Mouse (Mus musculus) midbrain, embryonic 14.5 days (tissue): Measurements from ENCODE around the gene Batf2. TPM values are rescaled to one million over a fixed set of nuclear protein-coding genes. Genes with fewer than 3 reads are reported as not detected.

Experiments
- ATAC-seq: fragments of 200-750 bp; cut with Nextera tagmentation; 2 replicates; pipeline ENCODE4 v1.8.0; 2017; ENCODE audit warnings: moderate number of reproducible peaks, moderate library complexity; ENCODE audit not compliant: low FRiP score, low TSS enrichment
- DNase-seq: peaks from one replicate; pipeline ENCODE4 v3.0.0-alpha.2; 2015
- H3K27ac ChIP-seq: fragments of 300-500 bp; sonication (generic); replicated peaks from 2 replicates; pipeline ENCODE4 v1.5.1; 2014; ENCODE audit warnings: mild to moderate bottlenecking, low read depth, low read length, moderate library complexity
- H3K27me3 ChIP-seq: fragments of 300-500 bp; sonication (generic); 2 replicates; pipeline ENCODE4 v1.6.1; 2014; ENCODE audit warnings: low read length, control low read depth, mixed read lengths; ENCODE audit not compliant: control insufficient read depth, insufficient read depth
- H3K36me3 ChIP-seq: fragments of 300-500 bp; sonication (generic); 2 replicates; pipeline ENCODE4 v1.6.1; 2014; ENCODE audit warnings: low read length, control low read depth; ENCODE audit not compliant: control insufficient read depth, insufficient read depth
- H3K4me1 ChIP-seq: fragments of 300-500 bp; sonication (generic); 2 replicates; pipeline ENCODE4 v1.6.1; 2014; ENCODE audit warnings: mild to moderate bottlenecking, antibody characterized with exemption, low read length, control low read depth; ENCODE audit not compliant: control insufficient read depth, insufficient read depth
- H3K4me2 ChIP-seq: fragments of 300-500 bp; sonication (generic); 2 replicates; pipeline ENCODE4 v1.6.1; 2014; ENCODE audit warnings: mild to moderate bottlenecking, low read length, moderate library complexity
- H3K4me3 ChIP-seq: fragments of 300-500 bp; sonication (generic); replicated peaks from 2 replicates; pipeline ENCODE4 v1.5.1; 2014; ENCODE audit warnings: low read depth, low read length
- H3K9ac ChIP-seq: fragments of 300-500 bp; sonication (generic); replicated peaks from 2 replicates; pipeline ENCODE4 v1.6.1; 2014; ENCODE audit warnings: mild to moderate bottlenecking, low read length, moderate library complexity
- H3K9me3 ChIP-seq: fragments of 300-500 bp; sonication (generic); 2 replicates; pipeline ENCODE4 v1.6.1; 2016; ENCODE audit warnings: low read length, control low read depth, mixed read lengths; ENCODE audit not compliant: control insufficient read depth
- WGBS: fragments of 180-500 bp; shearing (Covaris S2); extraction: QIAGEN DNeasy Blood & Tissue Kit; methylation state at CpG from one replicate; pipeline ENCODE4 v1.1.7; 2014; 5-methylcytosine and 5-hydroxymethylcytosine counted together
- polyA plus RNA-seq: library from polyadenylated mRNA; unstranded; fragments of >200 nt; fragmentation: Nextera tagmentation; extraction: Ambion mirVana; gene quantifications from 2 replicates; pipeline ENCODE4 v1.2.1, GENCODE M21; 2014

The Batf2 gene
- 0.25 TPM in 1 of 2 replicates, not detected in the other for polyA plus RNA-seq

GRCm38 (mm10) chr19:6140678-6141393, at the start of gene Batf2:
Batf2 (plus strand) TSS chr19:6140983.
- H3K4me2 ChIP-seq: peak within 1 kb of the TSS; percentile 80
- peak; percentile 93 for ATAC-seq
- peaks cover 19% of the 10 kb centered on the region for H3K36me3 ChIP-seq
- peak within 1 kb of the TSS; percentile 98 for H3K27ac ChIP-seq
- peak within 1 kb of the TSS; percentile 53 for H3K4me3 ChIP-seq
- no peaks in the 10 kb centered on the region for H3K9me3 ChIP-seq
- H3K9ac ChIP-seq: peak within 1 kb of the TSS; percentile 83
- under 1% methylated on average over 68 of the region's 68 CpGs for WGBS
- peak; percentile 98 for DNase-seq
- H3K27me3 ChIP-seq: no peaks in the 10 kb centered on the region
- H3K4me1 ChIP-seq: peaks cover 11% of the 10 kb centered on the region

- Histone ChIP-seq H3K4me2 (no peak within 1 kb of the TSS), H3K9ac (no peak within 1 kb of the TSS), H3K4me3 (no peak within 1 kb of the TSS), H3K4me1 (no peaks in the 10 kb centered on the region), H3K27ac (no peak within 1 kb of the TSS), H3K36me3 (peaks cover 5% of the 10 kb centered on the region; the same call in 1 of the 2 replicates), H3K27me3 (no peaks in the 10 kb centered on the region), H3K9me3 (no peaks in the 10 kb centered on the region)
- DNase-seq: no peak
- ATAC-seq: no peak
- WGBS: 90% methylated on average over 7 of the region's 7 CpGs
Observed at GRCm38 (mm10) chr19:6094119-6094518, 46.7 kb upstream of the Batf2 start, which contains the start of gene AC131692.1. AC131692.1 (plus strand) TSS chr19:6094419.

- no peak for ATAC-seq
- no peak for DNase-seq
- Histone ChIP-seq H3K27me3 (no peaks in the 10 kb centered on the region), H3K9me3 (no peaks in the 10 kb centered on the region), H3K4me3 (no peak overlapping the region), H3K4me2 (no peak overlapping the region), H3K27ac (no peak overlapping the region), H3K9ac (no peak overlapping the region), H3K36me3 (no peaks in the 10 kb centered on the region), H3K4me1 (no peaks in the 10 kb centered on the region)
- 94% methylated on average over 3 of the region's 3 CpGs for WGBS
Observed at GRCm38 (mm10) chr19:6097847-6098246, 42.9 kb upstream of the Batf2 start.

GRCm38 (mm10) chr19:6101186-6101585, 39.6 kb upstream of the Batf2 start:
- H3K27me3 ChIP-seq: no peaks in the 10 kb centered on the region
- H3K36me3 ChIP-seq: no peaks in the 10 kb centered on the region
- no peak overlapping the region for H3K4me2 ChIP-seq
- no peaks in the 10 kb centered on the region for H3K4me1 ChIP-seq
- WGBS: 78% methylated on average over 6 of the region's 6 CpGs
- no peak overlapping the region for H3K9ac ChIP-seq
- no peaks in the 10 kb centered on the region for H3K9me3 ChIP-seq
- H3K4me3 ChIP-seq: no peak overlapping the region
- no peak for DNase-seq
- no peak for ATAC-seq
- no peak overlapping the region for H3K27ac ChIP-seq

- no peak overlapping the region for H3K9ac ChIP-seq
- 83% methylated on average over 6 of the region's 6 CpGs for WGBS
- no peaks in the 10 kb centered on the region for H3K9me3 ChIP-seq
- ATAC-seq: no peak
- no peak overlapping the region for H3K4me2 ChIP-seq
- no peaks in the 10 kb centered on the region for H3K27me3 ChIP-seq
- H3K4me3 ChIP-seq: no peak overlapping the region
- no peaks in the 10 kb centered on the region for H3K4me1 ChIP-seq
- H3K36me3 ChIP-seq: no peaks in the 10 kb centered on the region
- DNase-seq: no peak
- H3K27ac ChIP-seq: no peak overlapping the region
Observed at GRCm38 (mm10) chr19:6102169-6102853, 38.5 kb upstream of the Batf2 start.

GRCm38 (mm10) chr19:6104476-6104875, 36.3 kb upstream of the Batf2 start:
- Histone ChIP-seq H3K4me2 (no peak overlapping the region), H3K4me1 (no peaks in the 10 kb centered on the region), H3K27ac (no peak overlapping the region), H3K36me3 (no peaks in the 10 kb centered on the region), H3K9me3 (no peaks in the 10 kb centered on the region), H3K9ac (0 out of 2 replicates have a peak overlapping the region, but pooled peaks have one; percentile 9), H3K27me3 (no peaks in the 10 kb centered on the region), H3K4me3 (no peak overlapping the region)
- no peak for ATAC-seq
- WGBS: 70% methylated on average over 4 of the region's 4 CpGs
- no peak for DNase-seq

- H3K27ac ChIP-seq: no peak within 1 kb of the TSS
- ATAC-seq (no peak), DNase-seq (no peak)
- H3K4me3 ChIP-seq: no peak within 1 kb of the TSS
- H3K4me1 ChIP-seq: no peaks in the 10 kb centered on the region
- H3K9me3 ChIP-seq: no peaks in the 10 kb centered on the region
- H3K27me3 ChIP-seq: no peaks in the 10 kb centered on the region
- H3K9ac ChIP-seq: 0 out of 2 replicates have a peak within 1 kb of the TSS, but pooled peaks have one; percentile 9
- WGBS: 86% methylated on average over 7 of the region's 7 CpGs
- no peak within 1 kb of the TSS for H3K4me2 ChIP-seq
- no peaks in the 10 kb centered on the region for H3K36me3 ChIP-seq
Observed at GRCm38 (mm10) chr19:6105586-6105985, 35.2 kb upstream of the Batf2 start, which contains the start of gene Naaladl1. Naaladl1 (plus strand) TSS chr19:6105782.

- Histone ChIP-seq H3K9me3 (no peaks in the 10 kb centered on the region), H3K9ac (no peak overlapping the region), H3K27ac (no peak overlapping the region), H3K4me2 (no peak overlapping the region), H3K4me1 (peaks cover 11% of the 10 kb centered on the region; the same call in 1 of the 2 replicates), H3K36me3 (peaks cover 34% of the 10 kb centered on the region), H3K27me3 (no peaks in the 10 kb centered on the region), H3K4me3 (no peak overlapping the region)
- WGBS: 69% methylated on average over 6 of the region's 6 CpGs
- no peak for ATAC-seq
- no peak for DNase-seq
Observed at GRCm38 (mm10) chr19:6113116-6113515, 27.7 kb upstream of the Batf2 start.
